Mouse (Mus musculus) kidney, adult 2 months (tissue): Measurements from ENCODE around the gene Psmd12. TPM values are rescaled to one million over a fixed set of nuclear protein-coding genes. Genes with fewer than 3 reads are reported as not detected.

Experiments used
- DNase-seq: peaks from one replicate; pipeline ENCODE4 v3.0.0; 2021
- H3K27ac ChIP-seq: fragments of 200-500 bp; 2 replicates; pipeline ENCODE4 v1.5.1; 2012; ENCODE audit warnings: low read depth, low read length, control low read depth, inconsistent platforms; ENCODE audit not compliant: insufficient read depth
- H3K27me3 ChIP-seq: fragments of 200-500 bp; replicated peaks from 2 replicates; pipeline ENCODE4 v1.6.1; 2012; ENCODE audit warnings: mild to moderate bottlenecking, moderate library complexity, low read length, inconsistent platforms; ENCODE audit not compliant: control insufficient read depth, insufficient read depth
- H3K36me3 ChIP-seq: fragments of 200-500 bp; 2 replicates; pipeline ENCODE4 v1.6.1; 2012; ENCODE audit warnings: mild to moderate bottlenecking, moderate library complexity, low read length, inconsistent platforms; ENCODE audit not compliant: control insufficient read depth, insufficient read depth
- H3K4me1 ChIP-seq: fragments of 200-500 bp; 2 replicates; pipeline ENCODE4 v1.6.1; 2011; ENCODE audit warnings: low read length; ENCODE audit not compliant: control insufficient read depth, insufficient read depth
- H3K4me3 ChIP-seq: fragments of 200-500 bp; 2 replicates; pipeline ENCODE4 v1.5.1; 2011; ENCODE audit warnings: mild to moderate bottlenecking, low read depth, low read length, control low read depth; ENCODE audit not compliant: insufficient read depth
- CTCF ChIP-seq: fragments of 200-500 bp; conservative IDR thresholded peaks from 2 replicates; pipeline ENCODE4 v1.5.1; 2011; ENCODE audit warnings: low read depth, mild to moderate bottlenecking, control low read depth, low read length, moderate library complexity, mixed read lengths; ENCODE audit not compliant: insufficient read depth, insufficient read length
- POLR2A ChIP-seq: fragments of 200-500 bp; IDR thresholded peaks from one replicate; pipeline ENCODE4 v1.6.1; 2011; ENCODE audit warnings: low read depth, low read length, control low read depth
- WGBS: fragments of 180-500 bp; shearing (Covaris S2); methylation state at CpG from one replicate; pipeline ENCODE4 v1.1.7; 2018; 5-methylcytosine and 5-hydroxymethylcytosine counted together
- polyA plus RNA-seq: library from polyadenylated mRNA; depleted of rRNA; stranded (reverse); fragments of >200 nt; gene quantifications from 2 replicates; pipeline ENCODE4 v1.2.3, GENCODE M21; 2012; rRNA removed

Psmd12 gene
- polyA plus RNA-seq = 15.1 and 19.9 TPM in 2 replicates

DNA sequence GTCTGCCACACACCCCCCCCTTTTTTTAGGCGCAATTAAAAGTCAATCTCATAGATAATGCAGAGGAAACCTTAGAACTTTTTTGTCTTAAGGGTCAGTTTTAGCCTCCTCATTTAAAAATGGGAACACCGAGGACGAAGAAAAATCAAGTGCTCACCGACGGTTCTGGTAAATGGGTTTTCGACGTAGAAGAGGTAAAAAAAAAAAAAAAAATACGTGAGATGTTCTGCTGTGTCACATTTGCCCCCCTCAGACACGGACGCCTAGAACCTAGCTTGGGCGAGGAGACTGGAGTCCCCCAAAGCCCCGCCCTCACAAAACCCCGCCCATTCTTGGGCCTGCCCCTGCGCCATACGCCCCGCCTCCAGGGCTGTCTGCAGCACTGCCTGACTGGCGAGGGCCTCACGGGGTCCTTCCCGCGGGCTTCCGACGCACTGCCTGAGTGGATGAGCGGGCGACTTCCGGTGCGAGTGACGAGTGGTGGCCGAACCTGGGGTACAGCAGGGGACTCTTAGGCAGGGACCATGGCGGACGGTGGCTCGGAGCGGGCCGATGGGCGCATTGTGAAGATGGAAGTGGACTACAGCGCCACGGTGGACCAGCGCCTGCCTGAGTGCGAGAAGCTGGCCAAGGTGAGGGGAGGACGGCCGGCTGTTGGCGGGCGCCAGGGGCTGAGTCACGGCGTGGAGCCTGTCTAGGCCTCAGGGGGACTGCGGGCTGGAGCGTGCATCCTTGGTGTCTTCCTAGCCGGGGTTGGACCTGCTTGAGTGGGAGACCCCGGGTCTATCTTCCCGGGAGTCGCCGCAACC is at the start of gene Psmd12:
TSS of gene Psmd12 (plus strand) at position 432 of the 809 bp plus-strand sequence.
- TF ChIP-seq CTCF (no peak), POLR2A (peak; percentile 51)
- peak; percentile 97 for DNase-seq
- H3K4me3 ChIP-seq = peak within 1 kb of the TSS; percentile 72
- peaks cover 10% of the 10 kb centered on the region; the same call in 1 of the 2 replicates for H3K4me1 ChIP-seq
- WGBS = under 1% methylated on average over 51 of the region's 51 CpGs
- H3K36me3 ChIP-seq = no peaks in the 10 kb centered on the region
- peak within 1 kb of the TSS; percentile 81 for H3K27ac ChIP-seq
- H3K27me3 ChIP-seq = no peaks in the 10 kb centered on the region

DNA sequence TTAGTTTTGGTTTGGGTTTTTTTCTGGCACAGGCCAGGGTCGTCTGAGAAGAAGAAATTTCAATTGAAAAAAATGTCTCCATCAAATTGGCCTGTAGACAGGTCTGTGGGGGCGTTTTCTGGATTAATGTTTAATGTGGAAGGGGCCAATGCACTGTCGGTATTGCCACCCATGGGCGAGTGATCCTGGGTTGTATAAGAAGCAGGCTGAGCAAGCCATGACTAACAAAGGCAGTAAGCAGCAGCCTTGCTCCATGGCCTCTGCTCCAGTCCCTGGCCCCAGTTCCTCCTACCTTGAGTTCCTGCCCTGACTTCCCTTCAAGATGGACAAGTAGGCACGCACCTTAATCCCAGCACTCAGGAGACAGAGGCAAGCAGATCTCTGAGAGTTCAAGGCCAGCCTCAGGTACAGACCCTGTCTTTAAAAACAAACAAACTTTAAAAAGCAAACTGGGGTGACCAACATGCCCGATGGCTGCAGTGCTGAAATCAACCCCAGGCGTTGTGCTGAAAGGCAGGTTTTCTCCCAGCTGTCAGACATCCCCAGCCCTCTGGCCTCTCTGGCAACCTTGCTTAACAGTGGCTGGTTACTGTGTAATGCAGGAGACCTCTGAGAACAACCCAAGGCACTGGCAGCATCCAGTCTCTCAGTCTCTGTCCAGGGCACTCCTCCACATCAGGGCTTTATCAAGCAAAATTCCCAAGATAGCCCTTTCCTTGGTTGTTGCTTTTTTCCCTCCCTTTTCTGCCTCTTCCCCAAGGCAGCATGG is 47.9 kb upstream of the Psmd12 start:
- H3K27me3 ChIP-seq = no peaks in the 10 kb centered on the region
- no peaks in the 10 kb centered on the region for H3K36me3 ChIP-seq
- H3K4me1 ChIP-seq = peaks cover 15% of the 10 kb centered on the region; the same call in 1 of the 2 replicates
- peak; percentile 79 for DNase-seq
- TF ChIP-seq POLR2A (no peak), CTCF (no peak)
- WGBS = 48% methylated on average over 7 of the region's 7 CpGs
- H3K4me3 ChIP-seq = no peak overlapping the region
- peak overlapping the region; percentile 87 for H3K27ac ChIP-seq

DNA sequence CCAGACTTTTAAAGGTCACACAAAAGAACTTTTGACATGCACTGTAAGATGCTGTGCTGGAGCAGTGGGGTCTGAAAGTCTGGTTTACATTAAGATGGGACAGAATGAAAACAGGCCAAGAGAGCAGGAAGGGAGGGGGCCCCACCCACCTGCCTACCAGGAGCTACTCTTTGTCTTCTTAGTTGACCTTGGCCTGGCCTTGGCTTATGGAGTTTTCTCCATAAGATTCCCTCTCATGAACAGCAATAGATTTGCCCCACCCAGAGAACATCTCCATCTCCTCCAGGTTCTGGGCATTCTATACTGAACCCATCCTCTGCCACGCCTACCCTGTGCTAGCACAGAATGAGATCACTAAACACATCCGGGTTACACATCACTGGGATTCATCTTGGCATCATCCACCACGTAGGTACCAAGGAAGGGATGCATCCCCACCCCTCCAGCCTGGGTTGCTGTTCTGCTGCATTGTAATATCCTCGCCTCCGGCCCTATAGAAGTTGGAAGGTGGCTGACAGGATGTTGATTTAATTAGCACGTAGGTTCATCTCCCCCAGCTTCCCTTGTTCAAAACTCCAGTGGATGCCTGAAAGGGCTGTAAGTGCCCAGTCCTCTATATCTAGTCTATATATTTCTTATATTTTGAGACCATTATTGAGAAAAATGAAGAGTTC is 43.4 kb upstream of the Psmd12 start:
- no peak for DNase-seq
- Histone ChIP-seq H3K4me3 (no peak overlapping the region), H3K27ac (no peak overlapping the region), H3K27me3 (no peaks in the 10 kb centered on the region), H3K36me3 (no peaks in the 10 kb centered on the region), H3K4me1 (peaks cover 15% of the 10 kb centered on the region; the same call in 1 of the 2 replicates)
- TF ChIP-seq CTCF (no peak), POLR2A (no peak)
- WGBS = 89% methylated on average over 6 of the region's 6 CpGs

DNA sequence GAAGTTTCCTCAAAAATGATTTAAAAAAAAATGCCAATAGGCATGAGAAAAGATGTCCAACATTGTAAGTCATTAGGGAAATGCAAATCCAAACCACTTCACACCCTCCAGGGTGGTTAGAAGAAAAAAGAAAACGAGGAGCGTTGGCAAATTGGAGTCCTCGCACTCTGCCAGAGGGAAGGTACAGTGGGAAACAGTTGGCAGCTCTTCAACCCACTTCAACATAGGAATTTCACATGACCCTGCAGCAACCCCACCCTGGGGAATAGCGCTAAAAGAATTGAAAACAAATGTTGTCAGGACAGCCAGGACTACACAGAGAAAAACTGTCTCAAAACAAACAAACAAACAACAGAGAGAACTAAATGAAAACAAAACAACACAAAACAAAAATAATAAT is 41.6 kb upstream of the Psmd12 start:
- Histone ChIP-seq H3K4me3 (no peak overlapping the region), H3K36me3 (no peaks in the 10 kb centered on the region), H3K27ac (no peak overlapping the region), H3K4me1 (peaks cover 7% of the 10 kb centered on the region; the same call in 1 of the 2 replicates), H3K27me3 (no peaks in the 10 kb centered on the region)
- 25% methylated on average over 4 of the region's 4 CpGs for WGBS
- TF ChIP-seq POLR2A (no peak), CTCF (no peak)
- DNase-seq = peak; percentile 63

DNA sequence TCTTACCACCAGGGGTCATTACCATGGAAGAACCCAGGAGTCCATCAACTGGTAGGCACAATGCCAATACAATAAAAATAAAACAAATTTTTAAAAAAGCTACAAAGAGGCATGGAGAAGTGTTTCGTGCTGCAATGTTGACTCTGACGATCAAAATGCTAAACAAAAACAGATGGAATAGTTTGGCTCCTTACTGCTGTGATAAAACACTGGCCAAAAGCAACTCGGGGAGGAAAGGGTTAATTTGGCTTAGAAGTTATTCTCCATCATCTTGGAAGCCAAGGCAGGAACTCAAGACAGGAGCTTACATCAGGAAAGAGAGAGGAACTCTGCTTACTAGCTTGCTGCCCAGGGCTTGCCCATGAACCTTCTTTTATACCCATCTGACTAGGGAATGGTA is 41.1 kb upstream of the Psmd12 start:
- no peaks in the 10 kb centered on the region for H3K27me3 ChIP-seq
- H3K4me1 ChIP-seq = peaks cover 9% of the 10 kb centered on the region; the same call in 1 of the 2 replicates
- H3K36me3 ChIP-seq = no peaks in the 10 kb centered on the region
- no peak for TF ChIP-seq POLR2A
- TF ChIP-seq CTCF = no peak
- H3K27ac ChIP-seq = no peak overlapping the region
- H3K4me3 ChIP-seq = no peak overlapping the region
- no peak for DNase-seq
- WGBS = 77% methylated on average over 3 of the region's 3 CpGs

DNA sequence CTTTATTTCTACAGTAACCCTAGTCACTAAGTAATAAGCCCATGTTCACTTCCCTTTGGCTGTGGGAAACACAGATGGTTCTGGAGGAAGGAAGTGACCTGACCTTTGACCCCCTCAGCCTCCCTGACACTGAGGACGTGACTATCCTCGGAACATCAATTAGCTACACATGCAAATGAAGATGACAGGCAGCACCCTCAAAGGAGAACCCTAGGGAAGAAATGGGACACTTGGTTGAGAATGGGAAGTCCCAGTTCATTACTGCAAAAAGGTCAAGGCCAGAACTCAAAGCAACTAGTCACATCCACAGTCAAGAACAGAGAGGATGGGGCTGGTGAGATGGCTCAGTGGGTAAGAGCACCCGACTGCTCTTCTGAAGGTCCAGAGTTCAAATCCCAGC is 38.2 kb upstream of the Psmd12 start:
- no peak overlapping the region for H3K4me3 ChIP-seq
- TF ChIP-seq POLR2A = no peak
- no peak for TF ChIP-seq CTCF
- no peak overlapping the region for H3K27ac ChIP-seq
- DNase-seq = no peak
- WGBS = 32% methylated on average over 3 of the region's 3 CpGs
- no peaks in the 10 kb centered on the region for H3K27me3 ChIP-seq
- no peaks in the 10 kb centered on the region for H3K36me3 ChIP-seq
- peaks cover 9% of the 10 kb centered on the region; the same call in 1 of the 2 replicates for H3K4me1 ChIP-seq
